ENCODE assay signal across 20 mouse cellular contexts in genomic region chr5:132385244-132385855, GRCm38 (mm10).
DNase-seq lines count a peak whose midpoint lies in the region; ATAC-seq and TF ChIP-seq lines count a peak whose summit lies in the region.
"Had no signal": no experiment of that assay in that cellular context is flagged by ENCODE, and none has a peak within 500 bp of the region (broad histone marks: within the 10 kb centered on the region; RNA-seq: fewer than 3 reads in every experiment).

No protein-coding gene starts in this region.

- peaks cover 8% of the 10 kb centered on the region; the same call in 1 of the 2 replicates for H3K27me3 ChIP-seq in liver, adult 2 months (ENCODE audit: control insufficient read depth, insufficient read depth, low read length)
- H3K27me3 ChIP-seq: embryonic facial prominence, embryonic 12.5 days; forebrain, embryonic 13.5 days; forebrain, embryonic 15.5 days had no signal

- TF ChIP-seq CTCF in liver, adult 2 months (IDR thresholded peaks at IDR 0.05; ENCODE audit: low read depth, low read length) = no peak

- no peak overlapping the region for H3K27ac ChIP-seq in liver, adult 2 months (replicated peaks; ENCODE audit: insufficient read depth, low read depth, low read length)
- H3K27ac ChIP-seq: embryonic facial prominence, embryonic 10.5 days; embryonic facial prominence, embryonic 12.5 days; forebrain, embryonic 13.5 days; forebrain, embryonic 15.5 days had no signal

- no peak overlapping the region for H3K9ac ChIP-seq in liver, adult 2 months (ENCODE audit: low read depth, low read length)
- H3K9ac ChIP-seq: embryonic facial prominence, embryonic 12.5 days; forebrain, embryonic 13.5 days; forebrain, embryonic 15.5 days had no signal

- peak; percentile 86 for ATAC-seq in common myeloid progenitor, adult 5-6 weeks (replicated peaks; ENCODE audit: low read depth, poor library complexity, severe bottlenecking)
- ATAC-seq in granulocyte monocyte progenitor cell, adult 5-6 weeks (replicated peaks; ENCODE audit: poor library complexity, severe bottlenecking) = peak; percentile 77
- peak; percentile 72 for ATAC-seq in megakaryocyte progenitor cell, adult 5-6 weeks (replicated peaks; ENCODE audit: poor library complexity)
- ATAC-seq: forebrain, embryonic 13.5 days; forebrain, embryonic 15.5 days had no signal

- WGBS in liver, adult 2 months = 29% methylated on average over 4 of the region's 4 CpGs

- no peaks in the 10 kb centered on the region for H3K36me3 ChIP-seq in liver, adult 2 months (ENCODE audit: control insufficient read depth, insufficient read depth, low read length)
- H3K36me3 ChIP-seq: embryonic facial prominence, embryonic 10.5 days; embryonic facial prominence, embryonic 12.5 days; forebrain, embryonic 15.5 days had no signal

- no peak for TF ChIP-seq POLR2A in liver, adult 2 months (IDR thresholded peaks at IDR 0.05; ENCODE audit: extremely low read depth, insufficient read depth, low read length)

- H3K4me3 ChIP-seq in liver, adult 2 months (ENCODE audit: insufficient read depth, low read depth, low read length) = no peak overlapping the region
- H3K4me3 ChIP-seq: embryonic facial prominence, embryonic 10.5 days; embryonic facial prominence, embryonic 12.5 days; forebrain, embryonic 13.5 days; forebrain, embryonic 15.5 days had no signal

- H3K4me1 ChIP-seq in liver, adult 2 months (ENCODE audit: control insufficient read depth, insufficient read depth, low read length) = peaks cover 2% of the 10 kb centered on the region; the same call in 1 of the 2 replicates

- peak; percentile 59 for DNase-seq in liver, adult 2 months (ENCODE audit: extremely low read depth, low read depth, low spot score)
- no peak for DNase-seq in liver
- no peak for DNase-seq in gastrocnemius, adult 18-20 months (ENCODE audit: low spot score)
- DNase-seq in spleen, adult 12 weeks (ENCODE audit: low spot score) = no peak
- DNase-seq: adrenal gland, adult 2 months; adrenal gland, postnatal 10 days; adrenal gland, postnatal 25 days; cerebellum, adult 11 months; cerebellum, adult 18-20 months; cerebellum, adult 8-10 months; cerebellum, adult 9-11 months; cerebellum, postnatal 14 days; cerebellum, postnatal 36 days had no signal

- no peaks in the 10 kb centered on the region for H3K79me2 ChIP-seq in liver, adult 2 months (ENCODE audit: control insufficient read depth, insufficient read depth, low read length)
